Mouse (Mus musculus) cortical plate, adult 2 months (tissue): ENCODE results near the gene Arhgef15.
"Not testable (repeated sequence)": the region's sequence is repeated elsewhere in the genome, so short reads cannot be mapped to it uniquely, and the experiment has no call there.

ENCODE experiments used
- CTCF ChIP-seq: fragments of 200-500 bp; IDR thresholded peaks from 2 replicates; pipeline ENCODE4 v1.5.1; 2011; ENCODE audit warnings: mild to moderate bottlenecking, control low read depth, low read length; ENCODE audit not compliant: insufficient read depth; ENCODE audit errors: extremely low read depth
- POLR2A ChIP-seq: fragments of 200-500 bp; IDR thresholded peaks from 2 replicates; pipeline ENCODE4 v1.6.1; 2011; ENCODE audit warnings: mild to moderate bottlenecking, low read length, control low read depth; ENCODE audit not compliant: insufficient read depth; ENCODE audit errors: extremely low read depth

DNA sequence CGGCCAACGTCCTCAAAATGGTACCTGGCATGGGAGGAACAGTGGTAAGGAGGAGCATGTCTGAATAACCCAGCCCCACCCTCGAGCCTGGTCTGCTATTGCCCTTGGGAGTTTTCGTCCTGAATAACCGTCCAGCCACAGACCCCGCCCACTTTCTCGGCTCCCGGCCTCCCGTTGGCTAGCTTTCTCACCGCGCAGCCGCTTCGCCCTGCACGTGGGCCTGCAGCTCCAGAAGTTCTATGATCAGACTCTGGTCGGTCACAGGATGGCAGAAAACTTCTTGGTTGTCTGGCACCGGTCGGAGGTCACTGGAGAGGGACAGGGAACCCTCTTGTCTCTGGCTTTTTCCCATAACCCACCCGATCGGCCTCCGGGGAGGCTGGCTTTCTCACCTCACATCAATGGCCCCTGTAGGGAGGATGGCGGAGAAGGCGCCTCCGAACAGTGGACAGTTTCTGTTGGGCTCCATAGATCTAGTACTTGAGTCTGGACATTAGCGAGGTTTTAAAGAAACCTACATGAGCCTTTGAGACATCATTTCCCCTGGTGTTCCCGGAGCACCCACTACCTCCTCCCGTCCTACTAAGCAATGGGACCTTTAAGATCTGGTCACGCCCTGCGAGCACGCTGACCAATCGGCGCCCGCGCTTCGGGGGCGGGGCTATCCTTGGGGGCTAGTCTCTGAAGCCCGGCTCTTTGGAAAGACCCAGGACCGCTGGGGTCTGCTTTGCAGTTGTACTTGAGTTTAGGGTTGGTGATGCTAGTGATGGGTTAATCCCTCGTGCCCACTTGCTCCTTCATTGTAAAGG is 16.2 kb upstream of the Arhgef15 start:
- not testable (repeated sequence) for TF ChIP-seq CTCF, POLR2A
